Mouse (Mus musculus) right cerebral cortex, postnatal 4 days (tissue): ENCODE measurements at regions not wholly inside any gene's neighbourhood (a gene's known extent, or its start where the extent isn't known, plus 50 kb on each side); places are given as distances from the start of the nearest gene placed in this dataset.

Source experiments
- DNase-seq: peaks from one replicate; pipeline ENCODE4 v3.0.0-alpha.2; 2022

- no peak for DNase-seq
Measured at GRCm38 (mm10) chr14:78225677-78226076, 82.2 kb downstream of the Tnfsf11 start.

GRCm38 (mm10) chr14:78216229-78216963 is 91.4 kb downstream of the Tnfsf11 start:
- DNase-seq: no peak

DNA sequence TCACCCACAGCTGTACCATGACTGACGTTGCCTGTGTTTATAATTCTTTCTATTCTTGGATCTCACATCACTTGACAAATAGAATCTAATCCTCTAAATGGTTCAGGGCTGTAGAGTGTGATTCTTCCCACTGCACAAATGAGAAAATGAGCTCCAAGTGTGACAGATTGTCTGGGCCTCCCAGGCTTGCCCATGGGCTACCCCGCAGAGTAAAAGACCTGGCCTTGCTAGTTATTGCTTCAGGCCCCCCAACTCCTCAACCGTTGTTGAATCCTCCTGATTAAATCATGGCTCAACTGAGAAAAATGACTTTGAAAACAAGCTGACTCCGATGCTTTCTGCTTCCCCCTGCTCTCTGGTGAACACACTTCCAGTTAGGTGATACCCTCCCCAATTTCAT is 92.4 kb downstream of the Tnfsf11 start:
- DNase-seq: no peak

GRCm38 (mm10) chr14:78204566-78204863 is 103.3 kb downstream of the Tnfsf11 start:
- no peak for DNase-seq

DNA sequence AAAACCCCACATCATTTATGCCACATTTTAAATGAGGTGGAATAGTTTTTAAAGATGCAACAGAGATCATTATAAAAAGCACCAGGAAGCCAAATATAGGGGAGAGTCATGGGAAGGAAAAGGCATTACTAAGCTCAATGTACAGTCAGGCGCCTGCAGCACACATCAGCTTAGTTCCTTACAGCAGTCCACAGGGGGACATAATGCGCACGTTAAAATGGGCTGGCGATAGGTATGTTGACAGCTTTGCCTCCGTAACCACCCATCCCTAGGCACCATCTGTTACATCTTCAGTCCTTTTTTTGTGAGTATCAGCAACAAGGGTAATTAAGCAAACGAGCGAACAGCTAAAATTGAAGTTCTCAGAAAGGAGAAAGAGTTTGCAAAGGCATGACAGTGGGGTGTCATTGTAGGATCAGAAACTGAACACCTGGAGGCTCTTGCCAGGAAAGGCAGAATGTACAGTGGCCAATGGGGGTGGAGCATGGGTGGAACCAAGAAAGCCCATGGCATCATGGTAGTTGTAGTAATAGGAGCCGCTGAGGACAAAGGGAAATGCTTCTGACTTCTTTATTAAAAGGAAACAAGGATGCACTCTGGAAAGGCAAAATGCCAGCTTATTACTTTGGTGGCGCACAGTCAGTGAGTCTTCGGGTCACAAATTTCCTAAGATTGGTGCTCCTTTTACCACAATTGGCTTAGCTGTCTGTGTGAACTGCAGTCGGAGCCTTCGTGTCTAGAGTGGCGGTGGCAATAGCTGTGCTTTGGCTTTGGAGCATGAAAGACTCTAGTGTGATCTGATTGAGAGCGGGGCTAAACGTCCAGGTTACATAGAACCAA is 103.9 kb downstream of the Tnfsf11 start:
- DNase-seq: peak; percentile 14

GRCm38 (mm10) chr14:78202781-78203180 is 105.1 kb downstream of the Tnfsf11 start:
- no peak for DNase-seq

DNA sequence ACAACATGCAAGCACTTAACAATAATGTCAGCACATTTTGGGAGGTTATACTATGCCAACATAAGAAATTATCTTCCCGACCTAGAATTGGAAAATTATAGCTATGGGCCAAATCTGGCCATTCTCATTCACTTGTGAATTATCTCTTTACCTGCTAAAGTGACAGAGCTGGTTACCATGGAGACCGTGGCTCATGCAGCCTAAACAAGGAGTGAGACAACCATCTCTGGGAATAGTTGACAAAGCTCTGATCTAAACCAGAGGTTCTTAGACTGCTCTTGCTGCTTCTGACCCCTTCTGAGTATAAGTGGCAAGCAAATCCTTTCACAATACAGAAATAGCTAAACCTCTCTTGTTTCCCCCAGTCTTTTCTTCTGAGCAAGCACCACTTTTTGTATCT is 108.7 kb upstream of the Fam216b start:
- DNase-seq: no peak

- no peak for DNase-seq
Measured at GRCm38 (mm10) chr14:78179576-78179975, 90.8 kb upstream of the Fam216b start.

GRCm38 (mm10) chr14:78173451-78173850 is 84.6 kb upstream of the Fam216b start:
- no peak for DNase-seq

DNA sequence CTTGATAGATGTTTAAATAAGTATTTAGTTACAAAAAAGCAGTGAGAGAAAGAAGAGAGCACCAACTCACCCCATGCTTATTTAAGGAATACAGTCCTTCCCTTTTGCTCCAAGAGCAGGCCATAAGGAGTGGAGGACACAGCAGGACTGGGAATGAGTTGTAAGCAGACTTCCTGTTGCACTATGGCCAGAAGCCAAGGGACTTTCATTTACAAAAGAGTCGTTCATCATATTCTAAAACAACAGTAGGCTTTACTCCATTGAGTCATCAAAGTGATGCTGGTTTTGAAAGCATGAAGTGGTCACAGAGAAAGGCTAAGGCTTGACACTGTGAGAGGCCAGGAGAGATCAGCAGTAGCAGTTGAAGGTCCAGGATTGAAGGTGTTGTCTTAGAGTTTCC is 84.1 kb upstream of the Fam216b start:
- no peak for DNase-seq

DNA sequence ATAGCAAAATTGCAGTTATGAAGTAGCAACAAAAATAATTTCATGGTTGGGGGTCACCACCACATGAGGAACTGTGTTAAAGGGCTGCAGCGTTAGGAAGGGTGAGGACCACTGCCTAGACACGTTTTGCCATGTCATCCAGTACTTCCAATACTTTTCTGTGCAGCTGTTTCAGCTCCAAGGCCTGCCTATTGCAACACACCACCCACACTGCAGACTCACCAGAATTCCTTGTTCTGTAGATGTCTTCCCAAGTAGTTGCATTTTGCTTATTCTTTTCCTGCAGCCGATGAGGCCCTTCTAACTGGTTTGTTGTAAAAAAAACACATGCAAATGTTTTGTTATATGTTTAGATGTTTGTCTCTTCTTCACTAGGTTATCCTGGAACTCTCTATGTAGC is 72.0 kb upstream of the Fam216b start:
- DNase-seq: no peak

GRCm38 (mm10) chr14:78159567-78159966 is 70.8 kb upstream of the Fam216b start:
- no peak for DNase-seq

DNA sequence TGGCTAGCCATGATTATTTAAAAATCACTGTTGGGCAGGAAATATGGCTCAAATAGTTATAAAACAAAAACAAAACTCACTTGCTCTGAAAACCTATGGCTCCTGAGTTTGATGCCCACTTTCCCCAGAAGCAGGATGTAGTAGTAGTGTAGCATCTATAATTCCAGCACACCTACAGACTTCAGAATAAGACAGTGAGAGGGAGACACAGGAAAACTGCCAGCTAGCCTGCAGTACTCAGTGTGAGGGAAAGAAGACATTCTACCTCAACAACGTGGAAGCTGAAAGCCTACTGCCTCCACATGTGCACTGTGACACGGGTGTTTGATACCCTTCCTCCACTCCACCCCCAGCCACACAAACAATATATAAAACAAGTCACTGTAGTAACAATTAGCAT is 68.9 kb upstream of the Fam216b start:
- no peak for DNase-seq

DNA sequence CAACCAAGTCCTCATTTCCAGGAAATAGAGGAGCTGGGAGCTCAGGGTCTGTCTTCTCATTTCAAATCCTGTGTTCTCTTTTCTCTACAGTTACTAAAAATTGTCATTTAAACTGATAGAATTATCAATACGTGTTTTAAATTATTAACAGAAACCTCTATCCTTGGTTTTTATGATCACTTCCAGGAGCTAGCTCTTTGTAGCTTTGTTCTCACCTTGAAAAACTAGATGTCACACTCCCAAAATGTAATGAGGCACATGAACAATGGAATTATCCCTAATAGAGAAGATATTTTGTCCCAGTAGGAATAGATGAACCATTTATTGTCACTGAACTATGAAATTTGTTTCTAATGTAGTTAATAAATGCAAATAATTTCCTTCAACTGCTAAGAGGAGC is 60.0 kb upstream of the Fam216b start:
- no peak for DNase-seq

GRCm38 (mm10) chr14:78143751-78144150 is 54.9 kb upstream of the Fam216b start:
- no peak for DNase-seq
